Mouse (Mus musculus) hindbrain, embryonic 11.5 days (tissue): Measurements from ENCODE around the gene Adk. TPM values are rescaled to one million over a fixed set of nuclear protein-coding genes. Genes with fewer than 3 reads are reported as not detected.

Experiments used
- ATAC-seq: fragments of 200-750 bp; cut with Nextera tagmentation; 2 replicates; pipeline ENCODE4 v1.8.0; 2017; ENCODE audit warnings: mild to moderate bottlenecking, moderate TSS enrichment, moderate library complexity; ENCODE audit not compliant: low FRiP score
- DNase-seq: peaks from one replicate; pipeline ENCODE4 v3.0.0-alpha.2; 2015; ENCODE audit warnings: low spot score
- H3K27ac ChIP-seq: fragments of 300-500 bp; sonication (generic); 2 replicates; pipeline ENCODE4 v1.5.1; 2014; ENCODE audit warnings: mild to moderate bottlenecking, low read depth, low read length
- H3K27me3 ChIP-seq: fragments of 300-500 bp; sonication (generic); 2 replicates; pipeline ENCODE4 v1.6.1; 2014; ENCODE audit warnings: mild to moderate bottlenecking, low read length, moderate library complexity, mixed read lengths; ENCODE audit not compliant: control insufficient read depth, insufficient read depth
- H3K36me3 ChIP-seq: fragments of 300-500 bp; sonication (generic); 2 replicates; pipeline ENCODE4 v1.6.1; 2014; ENCODE audit warnings: mild to moderate bottlenecking, low read length, moderate library complexity, mixed read lengths; ENCODE audit not compliant: control insufficient read depth, insufficient read depth
- H3K4me1 ChIP-seq: fragments of 300-500 bp; sonication (generic); replicated peaks from 2 replicates; pipeline ENCODE4 v1.6.1; 2014; ENCODE audit warnings: low read length, mixed read lengths; ENCODE audit not compliant: control insufficient read depth, insufficient read depth
- H3K4me2 ChIP-seq: fragments of 300-500 bp; sonication (generic); replicated peaks from 2 replicates; pipeline ENCODE4 v1.6.1; 2014; ENCODE audit warnings: mild to moderate bottlenecking, low read depth, low read length
- H3K4me3 ChIP-seq: fragments of 300-500 bp; sonication (generic); 2 replicates; pipeline ENCODE4 v1.5.1; 2014; ENCODE audit warnings: low read depth, low read length
- H3K9ac ChIP-seq: fragments of 300-500 bp; sonication (generic); 2 replicates; pipeline ENCODE4 v1.6.1; 2014; ENCODE audit warnings: low read depth, low read length
- H3K9me3 ChIP-seq: fragments of 300-500 bp; sonication (generic); 2 replicates; pipeline ENCODE4 v1.6.1; 2016; ENCODE audit warnings: low read length; ENCODE audit not compliant: control insufficient read depth
- WGBS: fragments of 180-500 bp; shearing (Covaris S2); extraction: QIAGEN DNeasy Blood & Tissue Kit; methylation state at CpG from one replicate; pipeline ENCODE4 v1.1.7; 2014; 5-methylcytosine and 5-hydroxymethylcytosine counted together
- polyA plus RNA-seq: library from polyadenylated mRNA; unstranded; fragments of >200 nt; fragmentation: Nextera tagmentation; extraction: Ambion mirVana; gene quantifications from 2 replicates; pipeline ENCODE4 v1.2.1, GENCODE M21; 2014

Adk gene
- polyA plus RNA-seq, 1 experiment from 2014 or later: 107 TPM

DNA sequence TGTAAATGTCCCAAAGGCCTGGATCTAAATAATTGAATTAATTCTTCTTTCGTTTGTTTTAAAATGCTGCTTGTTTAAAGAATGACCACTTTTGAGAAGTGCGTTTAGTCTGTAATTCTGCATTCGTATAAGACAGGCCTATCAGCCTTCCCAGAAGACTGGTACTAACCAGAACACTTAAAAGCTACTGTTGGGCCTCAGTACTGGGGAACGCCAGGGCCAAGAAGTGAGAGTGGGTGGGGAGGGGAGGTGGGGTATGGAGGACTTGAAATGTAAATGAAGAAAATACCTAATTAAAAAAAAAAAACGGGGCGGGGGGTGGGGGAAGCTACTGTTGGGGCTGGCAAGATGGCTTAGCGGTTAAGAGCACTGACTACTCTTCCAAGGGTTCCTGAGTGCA is 347.1 kb downstream of the Adk start:
- 96% methylated on average over 7 of the region's 7 CpGs for WGBS

DNA sequence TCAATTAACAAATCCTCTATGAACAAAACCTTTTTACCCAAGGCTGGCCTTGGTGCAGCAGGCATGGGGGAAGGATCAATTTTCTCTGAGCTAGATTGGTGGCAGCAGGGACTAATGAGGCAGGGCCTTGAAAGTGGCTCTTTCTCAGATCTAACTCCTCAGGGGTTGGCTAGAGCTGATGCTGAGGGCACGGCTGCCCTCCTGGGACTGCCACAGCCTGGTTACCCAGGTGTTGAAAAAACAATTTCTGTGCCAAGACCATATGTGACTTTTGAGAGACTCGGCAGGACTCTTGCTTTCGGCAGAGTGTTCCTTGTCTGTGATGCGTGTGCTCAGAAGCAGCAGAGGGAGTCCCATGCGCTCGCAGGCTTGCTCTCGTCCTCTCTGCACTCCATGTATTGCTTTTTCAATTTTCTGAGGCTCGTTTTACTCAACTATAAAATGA is 349.8 kb downstream of the Adk start:
- Histone ChIP-seq H3K4me2 (no peak overlapping the region), H3K36me3 (no peaks in the 10 kb centered on the region), H3K27ac (0 out of 2 replicates have a peak overlapping the region, but pooled peaks have one; percentile 39), H3K4me1 (no peaks in the 10 kb centered on the region), H3K9me3 (no peaks in the 10 kb centered on the region), H3K4me3 (no peak overlapping the region), H3K27me3 (no peaks in the 10 kb centered on the region), H3K9ac (no peak overlapping the region)
- DNase-seq (peak; percentile 39), ATAC-seq (0 out of 2 replicates have a peak, but pooled peaks have one; percentile 43)
- WGBS: 54% methylated on average over 8 of the region's 8 CpGs

More for the DNA sequence above, 347.1 kb downstream of the Adk start:
- Histone ChIP-seq H3K4me1 (no peaks in the 10 kb centered on the region), H3K36me3 (no peaks in the 10 kb centered on the region), H3K4me3 (no peak overlapping the region), H3K9me3 (no peaks in the 10 kb centered on the region), H3K27ac (no peak overlapping the region), H3K4me2 (no peak overlapping the region), H3K9ac (no peak overlapping the region), H3K27me3 (no peaks in the 10 kb centered on the region)
- no peak for DNase-seq
- no peak for ATAC-seq

DNA sequence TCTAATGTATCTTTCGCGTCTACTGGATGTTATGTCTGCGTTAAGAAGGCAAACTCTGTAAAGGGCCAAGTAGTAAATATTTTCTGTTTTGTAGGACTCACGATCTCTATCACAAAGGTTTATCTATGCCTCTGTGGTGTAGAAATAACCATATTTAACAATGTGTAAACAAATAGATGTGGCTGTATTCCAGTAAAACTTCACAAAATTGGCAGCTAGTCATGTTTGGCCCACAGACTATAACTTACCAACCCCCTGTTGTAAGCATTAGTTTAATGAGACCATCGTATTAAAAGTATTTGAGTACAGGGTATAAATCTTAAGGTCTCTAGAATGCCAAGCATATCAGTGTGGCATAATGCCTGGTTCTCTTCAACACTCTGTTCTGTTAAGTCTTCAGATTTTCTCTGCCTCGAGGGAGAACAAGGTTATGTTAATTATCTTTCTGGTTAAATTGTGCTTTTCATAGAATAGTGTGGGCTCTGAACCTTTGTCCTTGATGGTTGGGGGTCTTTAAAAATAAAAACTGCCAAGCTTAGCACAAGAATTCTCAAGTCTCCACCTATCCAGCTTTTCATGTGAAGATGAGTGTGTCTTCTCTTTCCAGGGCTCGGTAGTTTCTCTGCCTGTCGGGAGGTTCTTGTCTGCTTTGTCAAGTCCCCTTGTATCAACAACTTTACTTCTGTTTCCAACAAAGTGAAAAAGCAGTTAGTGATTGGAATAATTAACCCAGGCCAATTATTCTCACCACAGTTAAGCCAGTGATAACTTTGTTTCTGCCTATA is 350.4 kb downstream of the Adk start:
- Histone ChIP-seq H3K4me1 (no peaks in the 10 kb centered on the region), H3K9ac (no peak overlapping the region), H3K4me2 (no peak overlapping the region), H3K9me3 (no peaks in the 10 kb centered on the region), H3K36me3 (no peaks in the 10 kb centered on the region), H3K27ac (0 out of 2 replicates have a peak overlapping the region, but pooled peaks have one; percentile 39), H3K27me3 (no peaks in the 10 kb centered on the region), H3K4me3 (no peak overlapping the region)
- DNase-seq: no peak
- whole genome bisulfite sequencing: 77% methylated on average over 8 of the region's 8 CpGs
- ATAC-seq: no peak

DNA sequence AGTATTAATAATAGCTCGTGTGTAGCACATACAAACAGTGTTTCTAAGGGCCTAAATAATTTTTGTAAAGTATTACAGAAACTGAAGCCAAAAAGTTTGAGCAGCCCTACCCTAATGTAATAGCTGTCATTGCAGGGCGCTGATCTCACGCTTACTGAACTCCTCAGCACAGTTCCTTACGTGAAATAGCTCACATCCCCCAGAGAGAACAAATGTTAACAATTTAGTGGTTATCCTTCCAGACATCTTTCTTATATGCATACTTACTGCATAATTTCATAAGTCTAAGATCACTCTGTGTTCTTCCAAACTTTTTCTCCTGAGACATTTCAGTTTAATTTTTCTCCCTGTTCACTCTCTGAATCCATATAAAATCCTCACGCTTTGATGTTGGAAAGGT is 354.6 kb downstream of the Adk start:
- Histone ChIP-seq H3K4me3 (no peak overlapping the region), H3K9me3 (no peaks in the 10 kb centered on the region), H3K9ac (no peak overlapping the region), H3K27ac (no peak overlapping the region), H3K4me2 (no peak overlapping the region), H3K4me1 (no peaks in the 10 kb centered on the region), H3K27me3 (no peaks in the 10 kb centered on the region), H3K36me3 (no peaks in the 10 kb centered on the region)
- ATAC-seq (no peak), DNase-seq (no peak)
- WGBS: 81% methylated on average over 5 of the region's 5 CpGs

DNA sequence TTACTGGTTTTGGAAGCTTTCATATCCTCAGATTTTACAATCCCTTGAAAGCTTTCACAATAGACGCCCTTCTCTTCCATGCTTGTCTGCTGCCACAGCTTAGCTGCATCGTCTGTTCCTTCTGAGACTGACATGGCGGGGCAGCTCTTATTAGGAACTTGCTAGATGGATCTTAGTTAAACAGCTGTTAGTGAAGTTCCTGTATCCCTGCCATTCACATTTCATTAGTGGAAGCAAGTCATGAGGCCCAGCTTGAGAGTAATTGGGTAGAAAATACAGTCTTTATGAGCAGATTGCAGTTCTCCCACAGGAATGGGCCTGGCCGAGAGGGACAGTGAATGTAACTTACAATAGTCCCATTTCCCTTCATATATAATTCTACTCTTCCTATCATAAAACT is 356.5 kb downstream of the Adk start:
- H3K27me3 ChIP-seq: no peaks in the 10 kb centered on the region
- no peak overlapping the region for H3K9ac ChIP-seq
- H3K4me1 ChIP-seq: no peaks in the 10 kb centered on the region
- H3K36me3 ChIP-seq: no peaks in the 10 kb centered on the region
- DNase-seq (no peak), ATAC-seq (no peak)
- no peak overlapping the region for H3K27ac ChIP-seq
- H3K4me3 ChIP-seq: no peak overlapping the region
- 69% methylated on average over 4 of the region's 4 CpGs for WGBS
- H3K4me2 ChIP-seq: no peak overlapping the region
- H3K9me3 ChIP-seq: no peaks in the 10 kb centered on the region

DNA sequence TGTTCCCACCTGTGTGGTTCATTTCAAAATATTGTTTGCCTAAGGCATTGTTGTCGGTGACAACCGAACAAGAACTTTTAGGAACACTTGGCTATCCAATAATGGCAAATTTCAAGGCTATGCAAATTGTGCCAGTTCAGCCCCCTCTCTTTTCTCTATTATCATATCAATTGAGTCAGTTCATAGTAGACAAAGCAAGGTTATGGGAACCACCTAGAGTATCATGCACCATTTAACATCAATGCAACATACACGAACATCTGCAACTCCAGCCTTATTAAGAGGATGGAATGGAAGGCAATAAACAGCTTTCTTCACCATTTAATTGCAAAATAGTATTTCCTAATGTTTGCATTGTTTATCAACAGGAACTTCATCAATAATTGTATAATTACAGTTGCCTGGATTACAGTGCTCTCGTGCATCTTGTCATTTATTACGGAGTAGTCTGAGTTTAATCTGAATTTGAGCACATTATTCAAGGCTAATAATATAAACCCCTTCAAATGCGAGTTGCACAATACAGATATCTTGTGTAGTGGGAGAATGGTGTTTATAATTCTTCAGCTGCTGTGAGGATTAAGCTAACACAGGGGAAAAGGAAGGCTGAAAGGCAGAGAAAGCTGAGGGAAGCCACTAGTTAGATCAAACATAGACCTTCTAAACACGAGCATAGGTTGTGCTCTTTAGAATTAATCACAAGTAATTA is 358.5 kb downstream of the Adk start:
- H3K9ac ChIP-seq: no peak overlapping the region
- DNase-seq (peak; percentile 24), ATAC-seq (peak; percentile 59; the same call in 1 of the 2 replicates)
- 40% methylated on average over 7 of the region's 7 CpGs for WGBS
- H3K27ac ChIP-seq: no peak overlapping the region
- H3K4me2 ChIP-seq: no peak overlapping the region
- no peak overlapping the region for H3K4me3 ChIP-seq
- H3K36me3 ChIP-seq: no peaks in the 10 kb centered on the region
- H3K9me3 ChIP-seq: no peaks in the 10 kb centered on the region
- H3K4me1 ChIP-seq: no peaks in the 10 kb centered on the region
- H3K27me3 ChIP-seq: no peaks in the 10 kb centered on the region

DNA sequence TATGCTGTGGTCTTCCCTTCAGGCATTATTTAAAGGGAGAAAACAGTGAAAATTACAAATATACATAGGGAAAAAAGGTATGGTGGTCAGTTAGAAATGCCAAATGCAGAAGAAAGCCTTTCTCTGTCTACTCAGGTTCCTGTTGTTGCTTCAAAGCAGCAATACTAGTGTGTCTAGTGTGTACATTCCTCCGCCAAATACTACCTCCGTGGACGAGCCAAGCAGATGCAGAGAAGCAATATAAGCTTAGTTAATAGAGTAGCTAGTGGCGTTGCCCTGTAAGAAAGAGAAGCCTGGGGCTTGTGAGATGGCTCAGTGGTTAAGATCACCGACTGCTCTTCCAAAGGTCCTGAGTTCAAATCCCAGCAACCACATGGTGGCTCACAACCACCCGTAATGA is 359.1 kb downstream of the Adk start:
- H3K27ac ChIP-seq: no peak overlapping the region
- DNase-seq: no peak

DNA sequence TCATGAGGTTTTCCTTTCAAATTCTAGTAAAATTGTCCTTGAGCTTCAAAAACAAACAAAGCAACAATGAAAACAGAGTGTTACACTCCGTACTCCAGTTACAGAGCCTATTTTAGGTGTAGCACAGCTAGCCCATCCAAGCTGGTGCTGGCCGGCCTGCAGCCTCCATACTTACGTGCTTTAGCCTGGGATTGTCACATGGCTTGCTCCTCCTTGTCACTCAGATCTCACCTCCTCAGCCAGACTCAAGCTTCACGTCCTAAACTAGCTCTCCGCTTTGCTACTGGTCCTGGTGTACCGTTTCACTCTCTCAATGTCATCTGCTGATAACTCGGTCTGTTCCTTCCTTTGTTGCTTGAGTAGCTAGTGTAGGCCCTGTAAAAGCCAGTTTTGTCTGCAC is 366.0 kb downstream of the Adk start:
- no peaks in the 10 kb centered on the region for H3K9me3 ChIP-seq
- no peak overlapping the region for H3K4me2 ChIP-seq
- DNase-seq (no peak), ATAC-seq (no peak)
- H3K9ac ChIP-seq: no peak overlapping the region
- WGBS: 82% methylated on average over 7 of the region's 7 CpGs
- no peaks in the 10 kb centered on the region for H3K27me3 ChIP-seq
- H3K4me1 ChIP-seq: no peaks in the 10 kb centered on the region
- no peaks in the 10 kb centered on the region for H3K36me3 ChIP-seq
- H3K4me3 ChIP-seq: no peak overlapping the region
- no peak overlapping the region for H3K27ac ChIP-seq

More for the DNA sequence above, 359.1 kb downstream of the Adk start:
- H3K4me1 ChIP-seq: no peaks in the 10 kb centered on the region
- no peak for ATAC-seq
- no peaks in the 10 kb centered on the region for H3K27me3 ChIP-seq
- 89% methylated on average over 6 of the region's 6 CpGs for WGBS
- H3K9ac ChIP-seq: no peak overlapping the region
- no peaks in the 10 kb centered on the region for H3K9me3 ChIP-seq
- no peak overlapping the region for H3K4me3 ChIP-seq
- H3K36me3 ChIP-seq: no peaks in the 10 kb centered on the region
- H3K4me2 ChIP-seq: no peak overlapping the region
